Mouse (Mus musculus) ES-Bruce4 (cell line): ENCODE measurements around the gene Wnt6. TPM values are rescaled to one million over a fixed set of nuclear protein-coding genes. Genes with fewer than 3 reads are reported as not detected.

Source experiments
- H3K27ac ChIP-seq: 2 replicates; pipeline ENCODE4 v1.5.1; 2012; ENCODE audit warnings: low read length, inconsistent platforms; ENCODE audit not compliant: insufficient read depth
- H3K27me3 ChIP-seq: 2 replicates; pipeline ENCODE4 v1.6.1; 2012; ENCODE audit warnings: mild to moderate bottlenecking, low read length, inconsistent platforms; ENCODE audit not compliant: control insufficient read depth, poor library complexity, insufficient read depth, severe bottlenecking
- H3K36me3 ChIP-seq: 2 replicates; pipeline ENCODE4 v1.6.1; 2012; ENCODE audit warnings: inconsistent platforms, mild to moderate bottlenecking, low read length, moderate library complexity; ENCODE audit not compliant: control insufficient read depth, poor library complexity, insufficient read depth, severe bottlenecking
- H3K4me1 ChIP-seq: one replicate; pipeline ENCODE4 v1.8.1; 2011; ENCODE audit warnings: low read length; ENCODE audit not compliant: control insufficient read depth, insufficient read depth
- H3K4me3 ChIP-seq: 2 replicates; pipeline ENCODE4 v1.5.1; 2011; ENCODE audit warnings: low read depth, mild to moderate bottlenecking, low read length
- H3K9ac ChIP-seq: 2 replicates; pipeline ENCODE4 v1.6.1; 2012; ENCODE audit warnings: low read depth, mild to moderate bottlenecking, inconsistent platforms; ENCODE audit not compliant: poor library complexity, severe bottlenecking
- H3K9me3 ChIP-seq: replicated peaks from 2 replicates; pipeline ENCODE4 v1.6.1; 2012; ENCODE audit warnings: mild to moderate bottlenecking, low read length, inconsistent platforms; ENCODE audit not compliant: control insufficient read depth, poor library complexity, insufficient read depth, severe bottlenecking
- CTCF ChIP-seq: IDR thresholded peaks from one replicate; pipeline ENCODE4 v1.8.1; 2011; ENCODE audit warnings: low read depth, low read length
- EP300 ChIP-seq: IDR thresholded peaks from 2 replicates; pipeline ENCODE4 v1.6.1; 2011; ENCODE audit warnings: low read depth, low read length; ENCODE audit not compliant: insufficient read depth
- POLR2A ChIP-seq: IDR thresholded peaks from one replicate; pipeline ENCODE4 v1.8.1; 2011; ENCODE audit warnings: low read length; ENCODE audit not compliant: insufficient read depth
- polyA plus RNA-seq: library from polyadenylated mRNA; stranded (reverse); fragments of >200 nt; gene quantifications from 2 replicates; pipeline ENCODE4 v1.2.4, GENCODE M21; 2011; ENCODE audit warnings: low read depth; ENCODE audit not compliant: missing spikeins, insufficient read depth, insufficient read length

Wnt6 gene
- polyA plus RNA-seq, 1 experiment, result 5.6 TPM

- no peaks in the 10 kb centered on the region for H3K27me3 ChIP-seq
- H3K4me3 ChIP-seq, result no peak overlapping the region
- H3K9me3 ChIP-seq, result no peaks in the 10 kb centered on the region
- TF ChIP-seq CTCF (no peak), POLR2A (no peak), EP300 (no peak)
- H3K36me3 ChIP-seq, result no peaks in the 10 kb centered on the region
- no peak overlapping the region for H3K9ac ChIP-seq
- H3K27ac ChIP-seq, result no peak overlapping the region
- no peaks in the 10 kb centered on the region for H3K4me1 ChIP-seq
Measured at GRCm38 (mm10) chr1:74740846-74741245, 30.8 kb upstream of the Wnt6 start.

DNA sequence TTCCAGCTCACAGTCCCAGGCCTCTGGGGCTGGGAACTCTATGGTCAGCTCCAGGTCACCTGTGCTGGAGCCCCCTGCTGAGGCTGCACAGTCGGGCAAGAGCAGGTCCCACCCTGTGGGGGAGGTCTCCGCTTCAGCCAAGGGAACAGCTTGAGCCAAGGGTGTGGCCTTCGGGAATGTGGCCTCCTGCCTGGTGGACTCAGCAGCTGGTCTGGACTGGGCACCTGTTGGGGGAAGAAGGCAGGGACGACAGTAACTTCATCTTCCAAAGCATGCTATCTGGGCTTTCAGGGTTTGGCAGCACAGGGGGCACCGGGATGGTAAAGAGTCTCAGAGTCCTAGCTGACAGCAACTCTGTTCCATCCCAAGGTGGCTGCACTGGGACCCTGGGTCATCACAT lies 24.4 kb upstream of the Wnt6 start:
- no peaks in the 10 kb centered on the region for H3K4me1 ChIP-seq
- H3K27ac ChIP-seq, result no peak overlapping the region
- no peak overlapping the region for H3K9ac ChIP-seq
- H3K27me3 ChIP-seq, result no peaks in the 10 kb centered on the region
- no peak overlapping the region for H3K4me3 ChIP-seq
- TF ChIP-seq CTCF (no peak), EP300 (no peak), POLR2A (no peak)
- H3K36me3 ChIP-seq, result no peaks in the 10 kb centered on the region
- H3K9me3 ChIP-seq, result no peaks in the 10 kb centered on the region

- Histone ChIP-seq H3K4me1 (no peaks in the 10 kb centered on the region), H3K9ac (no peak within 1 kb of the TSS; the same call in 1 of the 2 replicates), H3K4me3 (peak within 1 kb of the TSS; percentile 45), H3K36me3 (no peaks in the 10 kb centered on the region), H3K9me3 (no peaks in the 10 kb centered on the region), H3K27me3 (no peaks in the 10 kb centered on the region), H3K27ac (no peak within 1 kb of the TSS)
- no peak for TF ChIP-seq POLR2A
- peak; percentile 79 for TF ChIP-seq CTCF
- TF ChIP-seq EP300, result no peak
Measured at GRCm38 (mm10) chr1:74748643-74749271, 22.9 kb upstream of the Wnt6 start, which contains the start of gene Prkag3. Prkag3 (minus strand) TSS chr1:74749221.

- Histone ChIP-seq H3K9ac (no peak overlapping the region), H3K36me3 (no peaks in the 10 kb centered on the region), H3K9me3 (no peaks in the 10 kb centered on the region), H3K4me1 (peaks cover 4% of the 10 kb centered on the region), H3K27me3 (no peaks in the 10 kb centered on the region), H3K4me3 (no peak overlapping the region), H3K27ac (no peak overlapping the region)
- TF ChIP-seq EP300 (no peak), CTCF (no peak), POLR2A (no peak)
Measured at GRCm38 (mm10) chr1:74749301-74749700, 22.4 kb upstream of the Wnt6 start.

DNA sequence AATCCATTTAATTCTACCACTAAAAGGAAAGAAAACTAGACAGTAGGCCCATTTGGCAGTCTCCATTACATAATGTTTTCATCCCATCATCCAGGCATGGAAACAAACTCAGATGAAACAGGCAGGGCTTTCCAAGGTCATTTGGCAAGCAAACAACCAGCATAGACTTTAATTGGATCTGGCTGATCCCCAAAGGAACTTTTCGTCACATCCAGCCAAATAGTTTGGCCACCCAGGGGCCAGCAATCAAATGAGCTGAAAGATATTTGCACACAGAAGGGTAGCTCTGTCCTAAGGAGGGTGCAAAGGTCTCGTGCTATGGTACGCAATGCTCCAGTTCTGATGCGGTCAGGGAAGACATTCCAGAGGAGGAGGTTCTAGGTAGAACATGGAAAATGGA lies 21.0 kb upstream of the Wnt6 start:
- Histone ChIP-seq H3K4me1 (peaks cover 4% of the 10 kb centered on the region), H3K4me3 (no peak overlapping the region), H3K36me3 (no peaks in the 10 kb centered on the region), H3K9ac (no peak overlapping the region), H3K9me3 (no peaks in the 10 kb centered on the region), H3K27ac (no peak overlapping the region), H3K27me3 (no peaks in the 10 kb centered on the region)
- TF ChIP-seq EP300 (no peak), CTCF (no peak), POLR2A (no peak)

DNA sequence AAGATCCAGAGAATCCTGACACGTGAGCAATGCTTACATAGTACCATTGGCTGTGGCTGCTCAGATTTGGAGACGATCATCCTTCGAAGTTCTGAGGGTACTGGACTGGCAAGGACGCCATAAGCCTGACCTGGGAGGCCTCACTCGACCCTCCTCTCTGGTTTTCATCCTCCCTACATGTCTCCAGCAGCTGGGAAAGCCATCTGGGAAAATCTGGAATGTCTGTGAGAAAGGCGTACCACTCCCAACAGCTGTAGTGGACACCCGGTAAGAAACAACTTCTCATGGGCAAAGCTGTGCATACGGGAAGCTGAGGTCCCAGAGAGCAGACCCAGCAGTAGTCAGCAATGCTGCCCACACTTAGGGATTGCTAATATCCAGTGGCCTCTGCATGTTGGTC lies 19.5 kb upstream of the Wnt6 start:
- H3K4me3 ChIP-seq, result no peak overlapping the region
- H3K9ac ChIP-seq, result no peak overlapping the region
- no peaks in the 10 kb centered on the region for H3K9me3 ChIP-seq
- no peak overlapping the region for H3K27ac ChIP-seq
- H3K4me1 ChIP-seq, result peaks cover 4% of the 10 kb centered on the region
- no peaks in the 10 kb centered on the region for H3K36me3 ChIP-seq
- H3K27me3 ChIP-seq, result no peaks in the 10 kb centered on the region
- TF ChIP-seq EP300, result no peak
